ENCODE assay signal across 19 mouse cellular contexts in the genomic region with DNA sequence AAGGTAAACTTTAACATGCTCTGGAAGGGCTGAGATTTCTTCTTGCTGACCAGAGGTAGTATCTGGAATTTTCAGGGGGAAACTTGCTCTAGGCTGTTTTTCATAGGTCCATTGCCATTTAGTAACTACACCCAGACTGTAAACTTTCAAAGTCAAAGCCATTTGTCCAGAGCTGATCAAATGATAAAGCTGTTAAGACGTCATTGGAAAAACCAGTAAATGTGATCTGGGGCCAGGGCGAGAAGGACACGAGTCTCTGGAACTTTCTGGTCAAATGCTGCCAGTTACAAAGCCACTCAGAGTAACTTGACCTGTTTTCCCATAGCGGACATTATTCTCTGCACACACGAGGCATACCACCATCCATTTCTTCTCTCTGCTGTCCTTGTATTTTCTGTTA.
"Had no signal": no experiment of that assay in that cellular context is flagged by ENCODE, and none has a peak within 500 bp of the region (broad histone marks: within the 10 kb centered on the region; RNA-seq: fewer than 3 reads in every experiment).

No protein-coding gene starts in this region.

- DNase-seq: lung, adult 18-20 months; lung, embryonic 14.5 days; lung, postnatal 10 days; lung, postnatal 4 days; midbrain, embryonic 14.5 days; retina, postnatal 1 day; right cerebral cortex, adult 18-20 months; right cerebral cortex, postnatal 25 days; right cerebral cortex, postnatal 4 days; spleen, adult 18-20 months; thymus, adult 2 months; thymus, postnatal 25 days; thymus, postnatal 4 days had no signal

- H3K27me3 ChIP-seq: midbrain, embryonic 12.5 days; neural tube, embryonic 13.5 days; neural tube, embryonic 15.5 days had no signal

- H3K4me2 ChIP-seq: lung, embryonic 14.5 days; midbrain, embryonic 12.5 days; neural tube, embryonic 13.5 days; neural tube, embryonic 15.5 days had no signal

- H3K27ac ChIP-seq: midbrain, embryonic 12.5 days; neural tube, embryonic 13.5 days; neural tube, embryonic 15.5 days had no signal

- H3K4me3 ChIP-seq: midbrain, embryonic 10.5 days; midbrain, embryonic 12.5 days; myocyte; neural tube, embryonic 13.5 days; neural tube, embryonic 15.5 days had no signal

- H3K9ac ChIP-seq: lung, embryonic 14.5 days; midbrain, embryonic 12.5 days; neural tube, embryonic 13.5 days; neural tube, embryonic 15.5 days had no signal

- H3K4me1 ChIP-seq: neural tube, embryonic 13.5 days; neural tube, embryonic 15.5 days had no signal

- ATAC-seq: midbrain, embryonic 16.5 days had no signal

- H3K36me3 ChIP-seq: midbrain, embryonic 10.5 days; midbrain, embryonic 12.5 days; neural tube, embryonic 13.5 days; neural tube, embryonic 15.5 days had no signal

- H3K9me3 ChIP-seq: neural tube, embryonic 13.5 days; neural tube, embryonic 15.5 days had no signal
